Mouse (Mus musculus) CH12.LX (cell line): Measurements from ENCODE around the gene Gm9999. TPM values are rescaled to one million over a fixed set of nuclear protein-coding genes. Genes with fewer than 3 reads are reported as not detected.

Experiments
- DNase-seq: peaks from one replicate; pipeline ENCODE4 v3.0.0-alpha.2; 2013; ENCODE audit errors: extremely low read depth
- H3K27ac ChIP-seq: 2 replicates; pipeline ENCODE4 v1.5.1; 2012; ENCODE audit warnings: low read depth, mild to moderate bottlenecking, control low read depth, moderate library complexity; ENCODE audit not compliant: insufficient read depth
- H3K27me3 ChIP-seq: replicated peaks from 2 replicates; pipeline ENCODE3; 2012; ENCODE audit warnings: inconsistent platforms
- H3K36me3 ChIP-seq, 2 experiments: replicated peaks in 1 of 2; 2 replicates each; pipeline versions ENCODE3 to v1.6.1; 2012; ENCODE audit warnings: inconsistent platforms in 1 of 2, low read length in 1 of 2, mild to moderate bottlenecking in 1 of 2, mixed read lengths in 1 of 2, moderate library complexity in 1 of 2; ENCODE audit not compliant: control insufficient read depth in 1 of 2, insufficient read depth in 1 of 2
- H3K4me1 ChIP-seq, 2 experiments: 2 replicates each; pipeline ENCODE4 v1.6.1; 2012; ENCODE audit warnings: inconsistent platforms in 1 of 2, moderate library complexity in 1 of 2; ENCODE audit not compliant: insufficient read depth in 2 of 2, control insufficient read depth in 1 of 2
- H3K4me2 ChIP-seq: 2 replicates; pipeline ENCODE4 v1.6.1; 2012; ENCODE audit warnings: low read depth, mild to moderate bottlenecking, control low read depth; ENCODE audit not compliant: poor library complexity, insufficient read depth, severe bottlenecking
- H3K4me3 ChIP-seq, 3 experiments: fragments of 150-350 bp in 1 of 3; sonication (generic) in 1 of 3; replicated peaks in 1 of 3; 2 replicates each; pipeline versions ENCODE3 to v1.5.1; 2011 to 2012; ENCODE audit warnings: low read depth in 2 of 3, low read length in 2 of 3, mild to moderate bottlenecking in 2 of 3, moderate library complexity in 2 of 3, control low read depth in 1 of 3, improper control_type of control experiment in 1 of 3, inconsistent platforms in 1 of 3, mixed read lengths in 1 of 3; ENCODE audit not compliant: poor library complexity in 1 of 3
- H3K79me2 ChIP-seq: replicated peaks from 2 replicates; pipeline ENCODE4 v1.6.1; 2012; ENCODE audit warnings: mild to moderate bottlenecking, moderate library complexity; ENCODE audit not compliant: control insufficient read depth, poor library complexity, insufficient read depth, severe bottlenecking; ENCODE audit errors: extremely low read depth
- H3K9ac ChIP-seq: 2 replicates; pipeline ENCODE4 v1.6.1; 2012; ENCODE audit warnings: low read depth, mild to moderate bottlenecking, control low read depth, moderate library complexity; ENCODE audit not compliant: insufficient read depth
- H3K9me3 ChIP-seq: replicated peaks from 2 replicates; pipeline ENCODE3; 2012; ENCODE audit warnings: low read length, inconsistent platforms, mixed read lengths
- BHLHE40 ChIP-seq: IDR thresholded peaks from 2 replicates; pipeline ENCODE4 v1.6.1; 2011; ENCODE audit warnings: mild to moderate bottlenecking, low read depth, low read length, improper control_type of control experiment
- CHD1 ChIP-seq: IDR thresholded peaks from 2 replicates; pipeline ENCODE4 v1.6.1; 2012; ENCODE audit warnings: low read depth, low read length, improper control_type of control experiment, inconsistent platforms
- CHD2 ChIP-seq: IDR thresholded peaks from 2 replicates; pipeline ENCODE4 v1.6.1; 2011; ENCODE audit warnings: low read length, improper control_type of control experiment
- CTCF ChIP-seq, 2 experiments: IDR thresholded peaks in 1 of 2; conservative IDR thresholded peaks in 1 of 2; 2 replicates each; pipeline ENCODE4 v1.5.1; 2011 to 2012; ENCODE audit warnings: low read depth in 2 of 2, low read length in 2 of 2, improper control_type of control experiment in 1 of 2, inconsistent platforms in 1 of 2, mild to moderate bottlenecking in 1 of 2, moderate library complexity in 1 of 2
- ELF1 ChIP-seq: IDR thresholded peaks from 2 replicates; pipeline ENCODE4 v1.6.1; 2014; ENCODE audit warnings: low read depth, mild to moderate bottlenecking, inconsistent platforms, low read length, improper control_type of control experiment
- EP300 ChIP-seq: IDR thresholded peaks from 2 replicates; pipeline ENCODE4 v1.6.1; 2011; ENCODE audit warnings: low read length, improper control_type of control experiment
- ETS1 ChIP-seq: conservative IDR thresholded peaks from 2 replicates; pipeline ENCODE4 v1.6.1; 2012; ENCODE audit warnings: low read depth, mild to moderate bottlenecking, inconsistent platforms, low read length, improper control_type of control experiment, moderate library complexity
- GABPA ChIP-seq: IDR thresholded peaks from 2 replicates; pipeline ENCODE4 v1.6.1; 2012; ENCODE audit warnings: low read depth, low read length, improper control_type of control experiment, inconsistent platforms; ENCODE audit not compliant: insufficient replicate concordance
- IRF4 ChIP-seq: IDR thresholded peaks from 2 replicates; pipeline ENCODE4 v1.6.1; 2014; ENCODE audit warnings: low read depth, mild to moderate bottlenecking, inconsistent platforms, low read length, improper control_type of control experiment
- JUN ChIP-seq: IDR thresholded peaks from 2 replicates; pipeline ENCODE4 v1.6.1; 2011; ENCODE audit warnings: low read depth, mild to moderate bottlenecking, low read length, improper control_type of control experiment, moderate library complexity; ENCODE audit not compliant: insufficient read depth
- KAT2A ChIP-seq: IDR thresholded peaks from 2 replicates; pipeline ENCODE4 v1.6.1; 2012; ENCODE audit warnings: low read length, improper control_type of control experiment, inconsistent platforms; ENCODE audit not compliant: insufficient replicate concordance
- MAFK ChIP-seq: IDR thresholded peaks from 2 replicates; pipeline ENCODE4 v1.6.1; 2011; ENCODE audit warnings: low read length, improper control_type of control experiment; ENCODE audit not compliant: insufficient replicate concordance
- MAX ChIP-seq: IDR thresholded peaks from 2 replicates; pipeline ENCODE4 v1.6.1; 2011; ENCODE audit warnings: low read length, improper control_type of control experiment
- MAZ ChIP-seq: IDR thresholded peaks from 2 replicates; pipeline ENCODE4 v1.6.1; 2012; ENCODE audit warnings: low read depth, mild to moderate bottlenecking, inconsistent platforms, low read length, improper control_type of control experiment, moderate library complexity
- MEF2A ChIP-seq: IDR thresholded peaks from 2 replicates; pipeline ENCODE4 v1.6.1; 2014; ENCODE audit warnings: low read depth, mild to moderate bottlenecking, inconsistent platforms, low read length, improper control_type of control experiment, borderline replicate concordance
- MXI1 ChIP-seq: IDR thresholded peaks from 2 replicates; pipeline ENCODE4 v1.6.1; 2011; ENCODE audit warnings: mild to moderate bottlenecking, low read depth, low read length, improper control_type of control experiment
- MYC ChIP-seq: IDR thresholded peaks from 2 replicates; pipeline ENCODE4 v1.6.1; 2011; ENCODE audit warnings: low read depth, mild to moderate bottlenecking, improper control_type of control experiment, low read length
- NELFE ChIP-seq: IDR thresholded peaks from 2 replicates; pipeline ENCODE4 v1.6.1; 2011; ENCODE audit warnings: low read depth, low read length, improper control_type of control experiment
- NRF1 ChIP-seq: IDR thresholded peaks from 2 replicates; pipeline ENCODE4 v1.6.1; 2014; ENCODE audit warnings: low read depth, mild to moderate bottlenecking, inconsistent platforms, low read length, improper control_type of control experiment, moderate library complexity
- PAX5 ChIP-seq: IDR thresholded peaks from 2 replicates; pipeline ENCODE4 v1.6.1; 2012; ENCODE audit warnings: low read length, inconsistent platforms, mixed read lengths
- POLR2A ChIP-seq: IDR thresholded peaks from 2 replicates; pipeline ENCODE4 v1.6.1; 2011; ENCODE audit warnings: low read depth, mild to moderate bottlenecking, improper control_type of control experiment, low read length
- POLR2AphosphoS2 ChIP-seq: IDR thresholded peaks from 2 replicates; pipeline ENCODE4 v1.6.1; 2011; ENCODE audit warnings: low read depth, low read length, improper control_type of control experiment
- RAD21 ChIP-seq: IDR thresholded peaks from 2 replicates; pipeline ENCODE4 v1.6.1; 2011; ENCODE audit warnings: low read depth, mild to moderate bottlenecking, low read length, improper control_type of control experiment, moderate library complexity
- RCOR1 ChIP-seq: conservative IDR thresholded peaks from 2 replicates; pipeline ENCODE4 v1.6.1; 2012; ENCODE audit warnings: low read depth, mild to moderate bottlenecking, inconsistent platforms, low read length, improper control_type of control experiment
- SIN3A ChIP-seq: IDR thresholded peaks from 2 replicates; pipeline ENCODE4 v1.6.1; 2012; ENCODE audit warnings: low read length, improper control_type of control experiment, inconsistent platforms
- SMC3 ChIP-seq: IDR thresholded peaks from 2 replicates; pipeline ENCODE4 v1.6.1; 2011; ENCODE audit warnings: low read depth, low read length, improper control_type of control experiment
- TBP ChIP-seq: conservative IDR thresholded peaks from 2 replicates; pipeline ENCODE4 v1.6.1; 2011; ENCODE audit warnings: low read depth, low read length, improper control_type of control experiment
- TCF12 ChIP-seq: IDR thresholded peaks from 2 replicates; pipeline ENCODE4 v1.6.1; 2014; ENCODE audit warnings: low read depth, mild to moderate bottlenecking, inconsistent platforms, low read length, improper control_type of control experiment
- USF1 ChIP-seq: IDR thresholded peaks from 2 replicates; pipeline ENCODE4 v1.6.1; 2014; ENCODE audit warnings: low read depth, mild to moderate bottlenecking, inconsistent platforms, low read length, improper control_type of control experiment
- USF2 ChIP-seq: conservative IDR thresholded peaks from 2 replicates; pipeline ENCODE4 v1.6.1; 2011; ENCODE audit warnings: low read depth, low read length, improper control_type of control experiment
- ZC3H11A ChIP-seq: IDR thresholded peaks from 2 replicates; pipeline ENCODE4 v1.6.1; 2012; ENCODE audit warnings: low read depth, mild to moderate bottlenecking, inconsistent platforms, low read length, improper control_type of control experiment
- ZKSCAN1 ChIP-seq: IDR thresholded peaks from 2 replicates; pipeline ENCODE4 v1.6.1; 2012; ENCODE audit warnings: low read depth, inconsistent platforms, low read length, improper control_type of control experiment, borderline replicate concordance
- ZMIZ1 ChIP-seq: IDR thresholded peaks from 2 replicates; pipeline ENCODE4 v1.6.1; 2012; ENCODE audit warnings: low read depth, mild to moderate bottlenecking, inconsistent platforms, low read length, improper control_type of control experiment
- dilution Hi-C: fragments of 300-500 bp; cut with MboI; formaldehyde crosslinking; loops from 2 replicates; pipeline ENCODE4 v1.14.3; 2020; ENCODE audit warnings: low sequenced_read_pairs; ENCODE audit not compliant: extremely low pct_unique_long_range_greater_than_20kb, extremely low pct_ligation_motif_present
- in situ Hi-C: fragments of 300-500 bp; cut with MboI; formaldehyde crosslinking; loops from 3 replicates; pipeline ENCODE4 v1.14.3; 2019; ENCODE audit warnings: low sequenced_read_pairs, low pct_ligation_motif_present, low pct_unique_long_range_greater_than_20kb, mixed read lengths
- polyA plus RNA-seq: library from polyadenylated mRNA; unstranded; fragments of >175 nt; gene quantifications from 2 replicates; pipeline ENCODE4 v1.2.1, GENCODE M21; 2012; ENCODE audit warnings: low read depth; ENCODE audit not compliant: insufficient read length
- total RNA-seq, 2 experiments: library from RNA; depleted of rRNA; stranded (reverse); fragments of 300-350 nt in 1 of 2; fragments of >200 nt in 1 of 2; gene quantifications; 2 replicates each; pipeline ENCODE4 v1.2.3; 2012 to 2014

The Gm9999 gene
- total and polyA plus RNA-seq, 3 experiments: not detected

DNA sequence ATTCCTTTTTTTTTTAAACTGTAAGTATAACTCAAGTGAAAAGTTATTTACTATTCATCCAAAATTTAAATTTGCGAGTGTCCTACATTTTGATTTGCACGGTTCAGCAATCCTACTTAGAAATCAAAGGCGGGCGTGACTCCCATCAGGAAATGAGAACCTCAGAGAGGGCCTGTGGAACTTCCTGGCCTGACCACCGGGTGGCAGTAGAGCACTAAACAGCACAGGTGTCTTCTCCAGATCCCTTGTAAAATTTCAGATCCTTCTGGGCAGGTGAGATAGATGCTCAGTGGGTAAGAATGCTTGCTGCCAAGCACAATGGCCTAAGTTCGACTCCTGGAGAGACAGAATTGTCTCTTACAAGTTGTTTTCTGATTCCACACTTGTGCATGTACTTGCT, 40.1 kb downstream of the Gm9999 start:
- Histone ChIP-seq H3K27ac (no peak overlapping the region), H3K4me2 (no peak overlapping the region), H3K79me2 (no peaks in the 10 kb centered on the region), H3K36me3 (no peaks in the 10 kb centered on the region), H3K4me3 (no peak overlapping the region), H3K9ac (no peak overlapping the region), H3K27me3 (no peaks in the 10 kb centered on the region), H3K4me1 (peaks cover 2 to 45% of the 10 kb centered on the region in 2 experiments; a peak in 2 of 4 replicates), H3K9me3 (no peaks in the 10 kb centered on the region)
- peak; percentile 95 for DNase-seq
- in situ Hi-C loops: loop anchor here (5.0 kb wide), 2 partner anchors 54 to 124 kb away; no protein-coding TSS in a partner anchor
- dilution Hi-C loops: no loop called here
- TF ChIP-seq MAX: 0 out of 2 replicates have a peak, but pooled peaks have one; percentile 3
- TF ChIP-seq MAFK: no peak
- TF ChIP-seq EP300: no peak
- TF ChIP-seq RAD21: peak; percentile 84
- no peak for TF ChIP-seq GABPA
- peak; percentile 77 for TF ChIP-seq ZC3H11A
- TF ChIP-seq ZKSCAN1: no peak
- TF ChIP-seq IRF4: peak; percentile 47; the same call in 1 of the 2 replicates
- no peak for TF ChIP-seq MXI1
- no peak for TF ChIP-seq MYC
- no peak for TF ChIP-seq JUN
- TF ChIP-seq ZMIZ1: no peak
- no peak for TF ChIP-seq TBP
- no peak for TF ChIP-seq USF2
- TF ChIP-seq POLR2AphosphoS2: no peak
- no peak; the same call in 1 of the 2 replicates for TF ChIP-seq NELFE
- no peak for TF ChIP-seq MEF2A
- TF ChIP-seq KAT2A: no peak
- TF ChIP-seq MAZ: no peak
- TF ChIP-seq PAX5: no peak
- no peak for TF ChIP-seq USF1
- no peak for TF ChIP-seq ETS1
- 0 out of 2 replicates have a peak, but pooled peaks have one; percentile 17 for TF ChIP-seq TCF12
- no peak for TF ChIP-seq SIN3A
- no peak for TF ChIP-seq RCOR1
- TF ChIP-seq ELF1: 0 out of 2 replicates have a peak, but pooled peaks have one; percentile 35
- TF ChIP-seq SMC3: peak; percentile 93
- peak; percentile 18; the same call in 1 of the 2 replicates for TF ChIP-seq BHLHE40
- peak; percentile 58 to 84 for TF ChIP-seq CTCF (conservative IDR thresholded peaks at IDR 0.05 in 1 of 2, IDR thresholded peaks at IDR 0.05 in 1 of 2; ENCODE audit: low read depth in 2 of 2, low read length in 2 of 2)
- no peak for TF ChIP-seq NRF1
- TF ChIP-seq POLR2A: no peak
- no peak for TF ChIP-seq CHD1
- TF ChIP-seq CHD2: no peak
- TF ChIP-seq, all 38 proteins: peak for 9
